Mouse (Mus musculus): Measurements from ENCODE around the gene Kng1. TPM values are rescaled to one million over a fixed set of nuclear protein-coding genes. Genes with fewer than 3 reads are reported as not detected.
"Not testable (repeated sequence)": the region's sequence is repeated elsewhere in the genome, so short reads cannot be mapped to it uniquely, and the experiment has no call there.

The Kng1 gene
- not detected for total RNA-seq (2021)
- long read RNA-seq, experiment 1: 0 reads
- long read RNA-seq, experiment 2: 0 reads

DNA sequence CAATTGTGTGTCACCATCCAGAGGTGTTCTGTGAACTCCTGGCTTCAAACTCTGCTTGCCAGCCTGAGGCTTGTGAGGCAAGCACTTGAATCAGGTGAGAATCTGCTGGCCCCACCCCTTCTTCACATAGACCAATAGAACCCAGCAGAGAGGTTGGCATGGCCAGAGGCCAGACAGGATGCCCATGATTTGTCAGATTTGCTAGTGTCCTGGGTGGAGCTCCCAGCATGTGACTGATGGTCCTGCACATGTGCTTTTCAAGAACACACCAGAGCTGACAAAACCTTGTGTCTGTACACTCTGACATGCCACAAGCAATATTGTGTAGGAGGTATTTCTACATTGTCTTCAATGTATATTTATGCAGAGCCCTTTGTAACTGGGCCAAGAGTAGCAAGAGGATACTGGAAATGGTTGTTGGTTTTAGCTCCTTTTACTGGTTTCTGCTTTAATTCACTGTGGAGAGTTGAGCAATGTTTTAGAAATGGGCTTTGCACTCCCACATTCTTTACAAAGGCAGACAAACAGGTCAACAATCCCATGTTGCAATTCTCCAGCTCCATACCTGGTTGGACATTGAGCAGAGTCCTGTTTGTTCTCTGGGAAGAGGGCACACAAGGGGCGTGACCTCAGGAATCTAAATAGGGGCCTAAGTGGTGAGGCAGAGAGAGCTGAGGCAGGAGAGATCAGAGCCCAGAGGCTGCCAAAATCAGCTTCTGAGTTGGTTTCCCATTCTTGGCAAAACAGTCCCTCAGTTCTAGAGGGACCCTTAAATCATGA lies at the start of gene Kng1:
Kng1 (plus strand) TSS at position 198 of the 780 bp plus-strand sequence.
- intact Hi-C loops (cut with DNase I); DNase-seq; H3K4me3 ChIP-seq; H3K27ac ChIP-seq: not testable (repeated sequence)

DNA sequence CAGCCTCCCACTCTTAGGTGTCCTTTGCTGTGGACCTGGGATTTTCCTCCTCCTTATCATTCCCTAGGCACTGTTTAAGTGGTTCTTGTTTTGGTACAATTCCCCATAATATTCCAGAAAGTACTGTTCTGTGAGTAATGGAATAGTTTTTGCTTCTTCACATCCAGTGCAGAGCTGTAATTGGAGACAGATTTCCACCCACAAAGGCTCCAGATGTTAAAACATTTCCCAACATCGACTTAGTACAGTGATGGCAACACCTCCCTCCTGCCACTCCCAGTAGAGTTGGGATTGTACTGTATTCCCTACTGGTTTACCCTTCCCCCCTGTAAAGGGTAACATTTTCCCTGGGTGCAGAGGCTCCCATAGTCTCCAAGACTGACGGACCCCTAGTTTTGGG lies 43.9 kb upstream of the Kng1 start:
- H3K4me3 ChIP-seq; DNase-seq; intact Hi-C loops (cut with DNase I); H3K27ac ChIP-seq: not testable (repeated sequence)

DNA sequence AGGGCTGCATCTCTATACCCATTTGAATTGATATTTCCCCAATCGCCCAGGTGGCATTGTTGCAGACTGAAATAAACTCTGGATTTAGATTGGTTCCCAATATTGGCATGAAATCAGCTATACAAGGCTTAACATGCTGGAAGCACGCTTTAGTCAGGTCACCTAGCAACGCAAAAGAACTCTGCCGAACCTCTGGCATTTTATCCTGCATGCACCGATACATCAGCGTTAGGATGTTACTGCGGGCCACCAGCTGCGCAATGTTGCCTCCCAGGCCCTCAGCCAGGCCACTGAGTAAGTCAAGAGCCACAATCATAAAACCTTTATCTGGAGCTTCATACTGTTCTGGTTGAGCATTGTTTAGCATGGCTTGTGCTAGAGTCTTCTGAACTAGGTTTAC lies 43.0 kb upstream of the Kng1 start:
- intact Hi-C loops (cut with DNase I); DNase-seq; H3K27ac ChIP-seq; H3K4me3 ChIP-seq: not testable (repeated sequence)

DNA sequence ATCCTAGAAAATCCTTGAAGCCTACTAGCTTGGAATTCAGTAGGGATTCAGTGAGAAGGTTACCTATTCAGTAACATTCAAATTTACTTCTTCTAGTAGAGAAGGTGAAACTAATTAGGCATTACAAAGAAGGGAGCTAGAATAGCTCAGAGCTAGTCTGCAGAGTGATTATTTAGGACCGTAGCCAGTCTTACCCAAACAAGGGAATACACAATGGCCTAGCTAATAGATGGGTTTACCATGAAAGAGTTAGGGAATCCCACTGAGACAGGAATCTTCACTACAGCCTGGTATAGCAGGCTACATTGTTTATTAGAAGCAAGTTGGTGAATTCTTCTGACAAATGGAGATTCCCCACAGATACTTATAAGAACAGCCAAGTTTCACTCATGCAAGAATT lies 37.1 kb upstream of the Kng1 start:
- H3K27ac ChIP-seq; intact Hi-C loops (cut with DNase I); DNase-seq; H3K4me3 ChIP-seq: not testable (repeated sequence)

DNA sequence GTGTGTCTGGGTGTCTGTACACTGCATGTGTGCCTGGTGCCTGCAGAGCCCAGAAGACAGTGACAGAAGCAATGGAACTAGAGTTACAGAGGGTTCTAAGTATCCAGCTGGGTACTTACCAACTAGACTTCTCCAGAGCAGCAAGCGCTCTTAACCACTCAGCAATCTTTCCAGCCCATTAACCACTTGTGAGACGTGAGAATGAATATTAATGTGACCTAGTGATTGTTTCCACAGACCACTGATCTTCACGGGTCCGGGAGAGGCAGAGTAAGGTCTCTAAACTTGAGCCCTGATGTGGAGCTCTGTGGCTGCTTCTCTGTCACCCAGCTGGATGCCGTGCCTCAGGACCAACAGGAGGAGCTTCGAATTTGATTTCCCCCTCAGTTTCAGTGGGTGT lies 32.6 kb upstream of the Kng1 start:
- no peak overlapping the region for H3K27ac ChIP-seq
- no peak for DNase-seq
- H3K4me3 ChIP-seq: no peak overlapping the region
- intact Hi-C loops (cut with DNase I): no loop called here
- no peak for TF ChIP-seq CTCF (IDR thresholded peaks at IDR 0.05)

DNA sequence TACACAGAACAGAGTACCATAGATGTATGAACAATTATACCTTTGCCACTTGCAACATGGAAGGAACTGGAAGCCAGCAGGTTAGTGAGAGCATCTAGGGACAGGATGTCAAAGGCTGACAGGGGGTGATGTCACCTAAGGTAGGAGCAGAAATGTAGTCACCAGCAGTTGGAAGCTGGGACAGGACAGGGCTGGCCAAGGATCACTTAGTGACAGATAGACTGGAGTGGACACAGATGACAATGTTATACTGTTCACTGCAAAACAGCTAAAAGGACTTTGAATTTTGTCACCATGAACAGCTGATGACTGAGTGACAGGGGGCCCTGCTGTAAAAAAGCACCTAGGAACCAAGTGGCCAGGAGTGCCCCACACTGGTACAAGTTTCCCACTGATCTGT lies 31.1 kb upstream of the Kng1 start:
- no peak overlapping the region for H3K27ac ChIP-seq
- H3K4me3 ChIP-seq: no peak overlapping the region
- DNase-seq: no peak
- intact Hi-C loops (cut with DNase I): no loop called here
- no peak for TF ChIP-seq CTCF (IDR thresholded peaks at IDR 0.05)

DNA sequence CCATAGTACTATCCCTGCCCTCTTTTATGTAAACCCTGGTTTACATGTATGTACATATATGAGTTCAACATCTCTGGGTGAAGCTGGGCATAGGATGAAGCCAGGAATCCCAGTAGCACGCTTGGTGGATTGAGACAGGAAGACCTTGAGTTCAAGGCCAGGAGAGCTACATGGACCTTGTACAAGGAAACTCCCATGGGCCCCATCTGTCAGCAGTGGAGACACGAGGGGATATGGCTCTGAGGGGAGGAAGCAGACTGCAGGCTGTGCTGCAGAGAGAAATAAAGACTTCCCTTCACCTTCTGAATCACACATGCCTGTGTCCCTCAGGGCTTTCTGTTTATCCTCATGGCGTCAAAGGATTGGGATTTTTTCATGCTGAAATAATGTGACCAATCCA lies 30.3 kb upstream of the Kng1 start:
- H3K27ac ChIP-seq: not testable (repeated sequence)

DNA sequence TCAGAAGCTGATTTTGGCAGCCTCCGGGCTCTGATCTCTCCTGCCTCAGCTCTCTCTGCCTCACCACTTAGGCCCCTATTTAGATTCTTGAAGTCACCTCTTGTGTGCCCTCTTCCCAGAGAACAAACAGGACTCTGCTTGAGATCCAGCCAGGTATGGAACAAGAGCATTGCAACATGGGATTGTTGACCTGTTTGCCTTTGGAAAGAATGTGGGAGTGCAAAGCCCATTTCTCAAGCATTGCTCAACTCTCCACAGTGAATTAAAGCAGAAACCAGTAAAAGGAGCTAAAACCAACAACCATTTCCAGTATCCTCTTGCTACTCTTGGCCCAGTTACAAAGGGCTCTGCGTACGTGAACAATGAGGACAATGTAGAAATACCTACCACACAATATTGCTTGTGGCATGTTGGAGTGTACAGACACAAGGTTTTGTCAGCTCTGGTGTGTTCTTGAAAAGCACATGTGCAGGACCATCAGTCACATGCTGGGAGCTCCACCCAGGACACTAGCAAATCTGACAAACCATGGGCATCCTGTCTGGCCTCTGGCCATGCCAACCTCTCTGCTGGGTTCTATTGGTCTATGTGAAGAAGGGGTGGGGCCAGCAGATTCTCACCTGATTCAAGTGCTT lies 28.6 kb upstream of the Kng1 start, which contains the start of gene Kng2:
Kng2 (minus strand) TSS at position 517 of the 635 bp plus-strand sequence.
- H3K27ac ChIP-seq; intact Hi-C loops (cut with DNase I); DNase-seq; H3K4me3 ChIP-seq: not testable (repeated sequence)

More for the DNA sequence above, 30.3 kb upstream of the Kng1 start:
- DNase-seq; H3K4me3 ChIP-seq; intact Hi-C loops (cut with DNase I): not testable (repeated sequence)

DNA sequence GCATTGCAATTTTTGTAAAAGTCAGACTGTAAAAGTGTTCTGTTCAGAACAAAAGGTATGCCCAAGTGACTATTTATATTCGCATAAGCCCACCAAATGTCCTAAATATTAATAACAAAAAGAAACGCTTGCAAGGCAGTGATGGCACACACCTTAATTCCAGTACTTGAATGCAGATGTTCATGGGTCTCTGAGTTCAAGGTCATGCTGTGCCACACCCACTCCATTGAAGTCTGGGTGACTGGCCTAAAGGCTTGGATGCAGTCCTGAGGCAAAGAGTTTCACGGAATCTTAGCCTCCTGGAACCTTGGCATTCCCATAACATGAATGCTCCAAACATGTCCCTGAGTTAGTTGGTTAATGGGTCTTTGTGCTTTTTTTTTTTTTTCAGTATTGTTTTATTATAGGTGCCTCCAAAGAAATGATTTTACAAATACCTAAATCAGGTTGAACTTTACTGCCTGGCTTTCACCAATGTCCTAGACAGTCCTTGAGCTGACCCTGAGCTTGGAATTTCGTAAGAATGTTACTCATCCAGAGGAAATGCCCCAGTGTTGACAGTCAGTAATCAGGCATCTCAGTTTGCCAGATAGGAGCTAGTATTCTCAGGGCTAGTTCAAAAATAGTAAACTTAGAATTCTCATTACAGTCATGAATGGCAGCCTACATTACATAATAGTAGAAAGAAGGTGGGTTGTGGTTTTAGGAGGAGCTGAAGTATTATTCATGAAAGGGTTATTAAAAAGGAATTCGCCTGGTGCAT lies 26.8 kb upstream of the Kng1 start:
- intact Hi-C loops (cut with DNase I): no loop called here
- Histone ChIP-seq H3K4me3 (no peak overlapping the region), H3K27ac (no peak overlapping the region)
- DNase-seq: no peak
- TF ChIP-seq CTCF (IDR thresholded peaks at IDR 0.05): no peak

DNA sequence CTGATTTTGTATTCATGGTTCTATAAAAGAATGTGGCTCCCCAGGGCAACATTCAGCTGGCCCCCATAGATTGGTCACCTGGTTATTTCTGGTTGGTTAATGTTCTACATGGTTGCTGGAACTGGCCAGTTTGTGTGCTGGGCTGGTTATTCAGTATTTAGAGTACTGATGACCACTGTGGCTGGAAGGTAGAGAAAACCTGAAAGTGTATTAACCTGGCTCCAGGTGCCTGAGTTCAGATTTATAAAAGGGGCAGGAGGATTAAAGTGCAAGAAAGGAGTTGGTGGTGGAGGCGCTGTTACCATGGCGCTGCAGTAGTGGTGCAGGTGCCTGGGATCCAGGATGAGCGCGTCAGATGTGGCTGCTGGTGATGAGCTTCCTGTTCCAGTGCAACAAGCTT lies 24.0 kb upstream of the Kng1 start:
- no peak for DNase-seq
- Histone ChIP-seq H3K27ac (no peak overlapping the region), H3K4me3 (no peak overlapping the region)
- no peak for TF ChIP-seq CTCF (IDR thresholded peaks at IDR 0.05)
- intact Hi-C loops (cut with DNase I): no loop called here

DNA sequence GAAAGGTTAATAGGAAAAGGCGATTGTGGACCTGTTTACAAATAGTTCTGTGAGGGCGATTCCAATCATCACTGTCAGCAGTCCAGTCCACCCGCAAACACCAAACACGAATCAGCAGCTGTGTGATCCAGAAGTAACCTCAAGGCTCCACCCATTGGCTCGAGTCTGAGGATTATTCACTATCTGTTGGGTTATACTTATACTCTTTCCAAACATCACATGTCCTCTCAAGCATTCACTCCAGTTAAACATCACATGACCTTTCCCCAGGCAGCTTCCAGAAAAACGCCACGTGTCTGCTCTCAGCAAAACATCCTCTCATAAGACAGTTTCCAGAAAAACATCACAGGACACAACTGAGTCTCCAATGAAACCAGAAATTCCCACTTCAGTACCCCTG lies 19.9 kb upstream of the Kng1 start:
- DNase-seq: no peak
- no peak overlapping the region for H3K4me3 ChIP-seq
- no peak overlapping the region for H3K27ac ChIP-seq
- intact Hi-C loops (cut with DNase I): no loop called here
- no peak for TF ChIP-seq CTCF (IDR thresholded peaks at IDR 0.05)

DNA sequence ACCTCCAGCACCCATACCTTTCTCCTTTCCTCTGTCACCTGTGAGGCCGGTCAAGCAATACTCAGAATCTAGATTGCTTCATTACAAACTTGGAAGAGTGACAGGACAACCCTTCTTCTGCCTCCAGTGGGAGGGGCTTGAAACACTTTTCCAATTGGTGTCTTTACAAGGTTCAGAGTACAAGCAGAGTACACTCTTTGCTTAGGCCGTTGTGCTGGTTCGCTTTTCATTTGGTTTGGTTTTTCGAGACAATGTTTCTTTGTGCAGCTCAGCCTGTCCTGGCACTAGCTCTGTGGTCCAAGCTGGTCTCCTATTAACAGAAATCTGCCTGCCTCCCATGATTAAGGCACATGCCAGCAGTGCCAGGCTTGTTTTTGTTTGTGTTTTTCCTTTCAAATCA lies 18.4 kb upstream of the Kng1 start:
- Histone ChIP-seq H3K27ac (no peak overlapping the region), H3K4me3 (no peak overlapping the region)
- TF ChIP-seq CTCF (IDR thresholded peaks at IDR 0.05): no peak
- DNase-seq: no peak
- intact Hi-C loops (cut with DNase I): no loop called here

DNA sequence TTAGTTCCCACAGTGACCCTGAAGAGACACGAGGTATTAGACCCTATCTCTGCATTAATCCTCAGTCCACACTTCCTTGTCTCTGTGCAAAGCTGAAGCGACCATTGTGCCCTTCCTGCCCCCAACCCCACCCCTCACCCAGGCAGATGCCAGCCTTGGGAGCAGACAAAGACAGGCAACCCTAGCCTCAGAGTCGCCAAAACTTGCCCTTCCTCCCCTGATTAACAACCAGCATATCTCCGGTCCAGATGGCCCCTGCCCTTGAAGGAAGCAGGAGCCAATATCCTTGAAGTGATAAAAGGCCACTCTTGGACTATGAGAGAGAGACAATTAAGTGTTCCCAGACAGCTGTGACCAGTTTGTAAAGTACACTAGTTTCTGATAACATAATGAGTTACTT lies 16.8 kb upstream of the Kng1 start:
- TF ChIP-seq CTCF (IDR thresholded peaks at IDR 0.05): no peak
- no peak overlapping the region for H3K4me3 ChIP-seq

More for the DNA sequence above, 16.8 kb upstream of the Kng1 start:
- intact Hi-C loops (cut with DNase I): loop anchor here (10.0 kb wide), 1 partner anchor 166 kb away; no protein-coding TSS in a partner anchor
- DNase-seq: no peak
- H3K27ac ChIP-seq: no peak overlapping the region
